Mouse (Mus musculus) layer of hippocampus, adult 18-20 months (tissue): ENCODE measurements at regions not wholly inside any gene's neighbourhood (a gene's known extent, or its start where the extent isn't known, plus 50 kb on each side); places are given as distances from the start of the nearest gene placed in this dataset.
A peak's percentile ranks its signal among the peaks of the same experiment; 100 is the strongest.
"Not testable (repeated sequence)": the region's sequence is repeated elsewhere in the genome, so short reads cannot be mapped to it uniquely, and the experiment has no call there.

Experiments used
- DNase-seq, 2 experiments: peaks; one replicate each; pipeline ENCODE4 v3.0.0; 2022; ENCODE audit warnings: low spot score in 2 of 2

DNA sequence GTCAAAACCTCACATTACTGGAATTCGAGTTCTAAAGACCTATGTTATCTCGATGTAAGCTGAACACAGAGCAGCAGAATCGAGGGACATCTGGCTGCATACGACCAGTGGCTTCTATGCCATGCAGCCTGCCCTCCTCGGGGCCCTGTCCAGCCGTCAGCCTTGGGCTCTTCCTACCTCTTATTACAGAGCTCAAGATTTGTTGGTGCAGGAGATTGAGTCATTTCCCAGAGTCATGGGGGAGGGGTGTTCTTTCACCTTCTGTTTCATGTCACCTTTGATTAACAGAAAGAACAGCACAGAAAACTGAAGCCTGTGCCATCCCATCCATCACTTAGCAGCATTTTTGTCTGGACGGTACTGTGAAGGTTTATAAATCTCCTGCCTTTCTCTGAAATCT, 52.1 kb downstream of the Sst start:
- no peak for DNase-seq

GRCm38 (mm10) chr16:23838114-23838513, 52.6 kb downstream of the Sst start:
- DNase-seq: no peak

GRCm38 (mm10) chr16:23834991-23835390, 55.8 kb downstream of the Sst start:
- no peak for DNase-seq

DNA sequence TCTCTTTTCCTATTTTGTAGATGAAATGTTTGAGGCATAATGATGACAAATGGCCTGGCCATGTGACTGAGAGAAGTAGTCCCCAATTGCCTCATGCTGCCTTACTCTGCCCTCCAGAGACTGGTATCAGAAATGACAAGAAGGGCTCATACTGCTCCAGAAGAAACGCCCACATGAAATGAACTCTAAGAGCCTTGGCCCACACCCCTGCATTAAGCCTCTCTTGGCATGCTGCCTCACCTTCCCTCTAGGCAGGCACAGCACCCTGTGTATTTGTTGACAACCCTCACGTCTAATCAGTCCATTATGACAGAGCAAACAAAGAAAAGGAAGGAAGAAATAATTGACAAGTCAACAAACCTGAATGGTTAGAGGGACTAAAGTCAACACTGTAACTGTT, 57.2 kb downstream of the Sst start:
- no peak for DNase-seq

GRCm38 (mm10) chr16:23833042-23833423, 57.7 kb downstream of the Sst start:
- DNase-seq: no peak

DNA sequence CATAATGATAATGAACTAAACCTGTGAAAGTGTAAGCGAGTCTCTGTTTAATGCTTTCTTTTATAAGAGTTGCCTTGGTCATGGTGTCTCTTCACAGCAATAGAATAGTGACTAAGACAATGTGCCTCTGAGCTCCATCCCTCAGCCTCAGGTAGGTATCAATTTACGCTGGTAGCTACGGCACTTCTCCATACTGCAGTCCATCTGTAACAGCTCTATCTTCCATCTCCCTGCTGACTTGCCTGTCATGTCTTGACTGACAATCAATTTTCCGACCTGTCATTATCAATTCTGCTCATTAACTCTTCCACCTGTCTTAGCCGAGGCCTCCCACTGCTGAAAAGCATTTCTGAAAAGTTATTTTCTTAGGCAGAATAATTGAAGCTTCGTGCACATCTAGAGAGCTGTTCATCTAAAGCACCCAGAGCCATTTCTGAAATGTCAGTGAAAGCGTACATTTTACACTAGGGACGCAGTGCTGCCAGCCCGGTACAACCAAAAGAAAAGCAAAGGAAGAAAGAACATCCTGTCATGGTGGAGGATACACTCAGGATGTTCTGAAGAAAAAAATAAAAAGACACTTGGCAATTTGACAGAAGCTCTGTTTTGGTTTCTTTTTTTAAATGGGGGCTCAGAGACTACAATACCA, 58.2 kb downstream of the Sst start:
- peak in 1 of 2 experiments; percentile 8 for DNase-seq

- no peak for DNase-seq
These were observed 65.1 kb downstream of the Sst start for GRCm38 (mm10) chr16:23825662-23826061.

DNA sequence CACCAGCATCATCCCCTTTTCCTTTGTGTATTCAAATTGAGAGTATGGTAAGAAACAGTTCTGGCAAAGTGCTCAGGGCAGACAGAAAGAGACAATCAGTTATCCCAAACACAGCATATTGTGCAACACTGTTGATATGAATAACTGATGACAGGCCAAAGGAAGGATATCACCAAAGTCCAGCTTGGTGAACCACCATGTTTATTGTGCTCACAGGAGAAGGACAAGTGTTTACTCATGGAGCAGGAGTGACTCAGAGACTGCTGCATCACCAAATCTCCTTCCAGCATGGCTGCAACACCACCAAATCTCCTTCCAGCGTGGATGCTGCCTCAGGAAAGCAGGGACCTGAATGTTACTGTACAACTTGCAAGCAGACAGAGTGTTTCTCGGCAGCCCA, 105.5 kb downstream of the Sst start:
- DNase-seq: no peak

DNA sequence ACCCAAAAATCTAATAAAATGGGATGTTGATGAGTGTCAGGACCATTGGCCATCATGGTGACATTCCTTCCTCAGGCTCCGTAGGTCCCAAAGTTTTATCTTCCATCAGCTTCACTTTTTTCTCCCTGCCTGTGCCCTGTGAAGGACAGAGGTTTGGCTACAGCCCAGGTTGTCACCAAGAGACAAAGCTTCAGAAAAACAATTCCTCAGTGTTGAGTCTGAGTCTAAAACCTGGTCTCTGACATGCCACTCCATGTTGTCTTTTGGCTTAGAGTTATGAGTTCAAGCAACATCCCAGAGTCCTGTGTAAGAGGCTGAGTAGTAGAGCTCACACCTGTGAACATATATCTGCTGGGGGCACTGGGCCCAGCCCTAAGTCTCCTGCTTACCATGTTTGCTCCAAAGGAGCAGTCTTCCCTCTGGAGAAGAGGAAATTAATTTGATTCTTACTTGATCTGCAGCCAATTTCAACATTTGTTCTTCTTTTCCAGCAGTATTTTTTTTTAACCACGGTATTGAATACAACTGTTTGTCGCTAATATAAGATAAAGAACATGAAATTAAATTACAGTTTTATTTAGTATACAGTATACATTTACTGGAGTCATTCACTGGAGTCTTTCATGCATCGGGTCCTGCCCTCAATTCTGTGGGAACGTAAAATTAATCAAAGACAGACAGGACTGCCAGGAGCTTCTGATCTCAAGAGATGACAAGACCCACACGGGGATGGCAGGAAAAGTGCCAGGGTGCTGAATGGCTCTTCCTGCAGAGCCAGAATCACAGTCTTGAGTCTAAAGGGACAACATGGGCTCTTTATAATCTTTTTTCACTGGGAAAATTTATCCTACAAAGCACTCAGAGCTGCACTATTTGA, 106.5 kb downstream of the Sst start:
- peak in 1 of 2 experiments; percentile 3 for DNase-seq

- DNase-seq: no peak
These were observed 110.1 kb downstream of the Sst start for GRCm38 (mm10) chr16:23780440-23781231.

GRCm38 (mm10) chr16:23777894-23778293, 112.9 kb downstream of the Sst start:
- no peak for DNase-seq

- DNase-seq: no peak
These were observed 113.7 kb downstream of the Sst start for GRCm38 (mm10) chr16:23777041-23777440.

DNA sequence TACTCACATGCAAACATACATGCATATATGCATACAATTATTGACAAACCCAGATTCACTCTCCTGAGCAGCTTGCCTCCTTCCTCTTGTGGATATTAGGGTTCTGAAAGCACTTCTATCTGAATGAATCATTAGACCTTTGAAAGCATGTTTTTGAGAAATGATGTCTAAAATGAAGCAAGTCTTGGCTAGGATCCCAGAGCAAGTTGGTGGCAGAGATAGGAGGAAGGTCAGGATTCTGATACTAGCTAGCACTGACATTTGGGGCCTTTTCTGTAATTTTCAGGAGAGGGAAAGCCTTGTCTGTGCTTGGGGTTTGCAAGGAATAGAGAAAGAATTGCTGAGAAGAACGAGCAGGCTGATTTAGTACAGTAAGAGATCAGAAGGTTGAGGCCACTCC, 114.3 kb downstream of the Sst start:
- no peak for DNase-seq

- DNase-seq: peak; percentile 59 to 71
These were observed 132.5 kb downstream of the Sst start for GRCm38 (mm10) chr16:23758136-23758812.

DNA sequence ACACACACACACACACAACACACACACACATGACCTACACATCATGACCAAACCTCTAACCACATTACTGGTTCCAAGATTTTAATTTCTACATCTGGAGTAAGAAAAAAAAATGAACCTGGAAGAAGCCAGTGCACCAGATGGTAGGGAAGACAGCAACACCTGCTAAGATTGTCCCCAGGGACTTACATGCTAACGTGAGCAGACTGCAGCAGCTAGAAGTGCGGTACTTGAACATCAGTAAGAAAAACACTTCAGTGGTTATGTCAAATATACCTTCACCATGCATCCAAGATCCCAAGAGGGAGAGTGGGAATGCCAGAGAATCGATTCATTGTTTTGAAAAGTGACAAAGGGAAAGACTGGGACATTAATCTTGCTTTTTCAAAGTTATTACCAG, 153.7 kb downstream of the Sst start:
- no peak for DNase-seq

GRCm38 (mm10) chr16:23735722-23736121, 155.0 kb downstream of the Sst start:
- DNase-seq: no peak

- DNase-seq: no peak
These were observed 164.2 kb downstream of the Sst start for GRCm38 (mm10) chr16:23726562-23726961.

GRCm38 (mm10) chr16:23721745-23722144, 169.0 kb downstream of the Sst start:
- no peak for DNase-seq

DNA sequence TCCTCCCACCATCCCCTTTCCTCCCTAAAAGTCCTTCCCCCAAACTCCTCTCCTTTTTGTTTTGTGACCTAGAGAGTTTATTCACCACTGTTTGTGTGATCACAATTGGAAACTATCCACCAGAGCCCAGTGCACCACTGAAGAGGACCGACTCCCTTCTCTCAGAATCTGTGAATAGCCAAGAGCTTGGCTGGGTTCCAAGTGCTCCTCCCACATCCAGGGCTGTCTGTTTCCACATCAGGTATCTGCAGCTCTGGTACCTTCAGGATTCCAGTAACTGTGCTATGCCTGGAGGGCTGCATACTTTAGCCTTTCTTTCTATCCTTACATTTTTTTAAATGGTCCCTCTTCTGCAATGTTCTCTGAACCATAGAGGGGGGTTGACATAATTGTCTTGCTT, 180.5 kb upstream of the Masp1 start:
- no peak for DNase-seq

DNA sequence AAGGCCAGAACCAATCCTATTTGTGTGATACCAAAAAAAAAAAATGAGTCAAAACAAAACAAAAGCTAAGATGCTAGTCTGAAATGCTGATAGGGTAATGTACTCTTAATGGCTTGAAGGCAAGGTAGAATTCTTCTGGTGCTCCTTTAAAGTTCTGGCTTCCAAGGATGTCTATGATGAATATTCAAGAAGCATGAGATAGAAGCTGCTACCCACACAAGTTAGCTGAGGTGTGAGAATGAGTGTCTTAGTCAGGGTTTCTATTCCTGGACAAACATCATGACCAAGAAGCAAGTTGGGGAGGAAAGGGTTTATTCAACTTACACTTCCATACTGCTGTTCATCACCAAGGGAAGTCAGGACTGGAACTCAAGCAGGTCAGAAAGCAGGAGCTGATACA, 173.6 kb upstream of the Masp1 start:
- not testable (repeated sequence) for DNase-seq

- no peak for DNase-seq
These were observed 169.4 kb upstream of the Masp1 start for GRCm38 (mm10) chr16:23690061-23690460.
